Mouse (Mus musculus): Measurements from ENCODE around the gene Ncoa6. TPM values are rescaled to one million over a fixed set of nuclear protein-coding genes. Genes with fewer than 3 reads are reported as not detected.
A peak's percentile ranks its signal among the peaks of the same experiment; 100 is the strongest.

The Ncoa6 gene
- polyA plus RNA-seq (2011; ENCODE audit: insufficient read depth, insufficient read length, low read depth, missing spikeins): 26.4 and 31.0 TPM in 2 replicates

GRCm38 (mm10) chr2:155473570-155474088, at the start of gene Ncoa6:
Gene Ncoa6, minus strand, starts transcription at chr2:155473894.
- Histone ChIP-seq H3K9ac (ENCODE audit: low read depth, poor library complexity, severe bottlenecking) (peak within 1 kb of the TSS; percentile 96), H3K27me3 (ENCODE audit: control insufficient read depth, insufficient read depth, low read length, poor library complexity, severe bottlenecking) (no peaks in the 10 kb centered on the region), H3K36me3 (ENCODE audit: control insufficient read depth, insufficient read depth, low read length, poor library complexity, severe bottlenecking) (no peaks in the 10 kb centered on the region), H3K4me1 (ENCODE audit: control insufficient read depth, insufficient read depth, low read length) (no peaks in the 10 kb centered on the region), H3K9me3 (replicated peaks; ENCODE audit: control insufficient read depth, insufficient read depth, low read length, poor library complexity, severe bottlenecking) (no peaks in the 10 kb centered on the region), H3K4me3 (ENCODE audit: low read depth, low read length) (peak within 1 kb of the TSS; percentile 74), H3K27ac (ENCODE audit: insufficient read depth, low read length) (no peak within 1 kb of the TSS)
- TF ChIP-seq POLR2A (IDR thresholded peaks at IDR 0.05; ENCODE audit: insufficient read depth, low read length) (no peak), CTCF (IDR thresholded peaks at IDR 0.05; ENCODE audit: low read depth, low read length) (no peak), EP300 (IDR thresholded peaks at IDR 0.05; ENCODE audit: insufficient read depth, low read depth, low read length) (no peak)

GRCm38 (mm10) chr2:155518531-155519270, 45.0 kb upstream of the Ncoa6 start:
- TF ChIP-seq CTCF (IDR thresholded peaks at IDR 0.05; ENCODE audit: low read depth, low read length) (no peak), POLR2A (IDR thresholded peaks at IDR 0.05; ENCODE audit: insufficient read depth, low read length) (no peak), EP300 (IDR thresholded peaks at IDR 0.05; ENCODE audit: insufficient read depth, low read depth, low read length) (no peak)
- Histone ChIP-seq H3K36me3 (ENCODE audit: control insufficient read depth, insufficient read depth, low read length, poor library complexity, severe bottlenecking) (no peaks in the 10 kb centered on the region), H3K27ac (ENCODE audit: insufficient read depth, low read length) (no peak overlapping the region), H3K9ac (ENCODE audit: low read depth, poor library complexity, severe bottlenecking) (peak overlapping the region; percentile 8; the same call in 1 of the 2 replicates), H3K9me3 (replicated peaks; ENCODE audit: control insufficient read depth, insufficient read depth, low read length, poor library complexity, severe bottlenecking) (no peaks in the 10 kb centered on the region), H3K27me3 (ENCODE audit: control insufficient read depth, insufficient read depth, low read length, poor library complexity, severe bottlenecking) (no peaks in the 10 kb centered on the region), H3K4me3 (ENCODE audit: low read depth, low read length) (peak overlapping the region; percentile 73), H3K4me1 (ENCODE audit: control insufficient read depth, insufficient read depth, low read length) (no peaks in the 10 kb centered on the region)

GRCm38 (mm10) chr2:155517455-155518423, 44.0 kb upstream of the Ncoa6 start, which contains the start of the genes Acss2 and Ggt7:
Gene Acss2, plus strand, starts transcription at chr2:155517948.
Gene Ggt7, minus strand, starts transcription at chr2:155518237.
- Histone ChIP-seq H3K4me3 (ENCODE audit: low read depth, low read length) (peak within 1 kb of the TSS; percentile 73), H3K27ac (ENCODE audit: insufficient read depth, low read length) (no peak within 1 kb of the TSS), H3K4me1 (ENCODE audit: control insufficient read depth, insufficient read depth, low read length) (no peaks in the 10 kb centered on the region), H3K27me3 (ENCODE audit: control insufficient read depth, insufficient read depth, low read length, poor library complexity, severe bottlenecking) (no peaks in the 10 kb centered on the region), H3K9ac (ENCODE audit: low read depth, poor library complexity, severe bottlenecking) (peak within 1 kb of the TSS; percentile 8; the same call in 1 of the 2 replicates), H3K36me3 (ENCODE audit: control insufficient read depth, insufficient read depth, low read length, poor library complexity, severe bottlenecking) (no peaks in the 10 kb centered on the region), H3K9me3 (replicated peaks; ENCODE audit: control insufficient read depth, insufficient read depth, low read length, poor library complexity, severe bottlenecking) (no peaks in the 10 kb centered on the region)
- TF ChIP-seq CTCF (IDR thresholded peaks at IDR 0.05; ENCODE audit: low read depth, low read length) (peak; percentile 70), POLR2A (IDR thresholded peaks at IDR 0.05; ENCODE audit: insufficient read depth, low read length) (no peak)

GRCm38 (mm10) chr2:155515941-155516340, 42.2 kb upstream of the Ncoa6 start:
- no peaks in the 10 kb centered on the region for H3K4me1 ChIP-seq (ENCODE audit: control insufficient read depth, insufficient read depth, low read length)
- H3K9ac ChIP-seq (ENCODE audit: low read depth, poor library complexity, severe bottlenecking): no peak overlapping the region
- no peaks in the 10 kb centered on the region for H3K9me3 ChIP-seq (replicated peaks; ENCODE audit: control insufficient read depth, insufficient read depth, low read length, poor library complexity, severe bottlenecking)
- TF ChIP-seq POLR2A (IDR thresholded peaks at IDR 0.05; ENCODE audit: insufficient read depth, low read length): no peak
- TF ChIP-seq CTCF (IDR thresholded peaks at IDR 0.05; ENCODE audit: low read depth, low read length): peak; percentile 42
- H3K27me3 ChIP-seq (ENCODE audit: control insufficient read depth, insufficient read depth, low read length, poor library complexity, severe bottlenecking): no peaks in the 10 kb centered on the region
- no peaks in the 10 kb centered on the region for H3K36me3 ChIP-seq (ENCODE audit: control insufficient read depth, insufficient read depth, low read length, poor library complexity, severe bottlenecking)
- H3K27ac ChIP-seq (ENCODE audit: insufficient read depth, low read length): no peak overlapping the region
- no peak overlapping the region for H3K4me3 ChIP-seq (ENCODE audit: low read depth, low read length)

GRCm38 (mm10) chr2:155514666-155515065, 41.0 kb upstream of the Ncoa6 start:
- Histone ChIP-seq H3K4me3 (ENCODE audit: low read depth, low read length) (peak overlapping the region; percentile 16; the same call in 1 of the 2 replicates), H3K27ac (ENCODE audit: insufficient read depth, low read length) (no peak overlapping the region)
- TF ChIP-seq EP300 (IDR thresholded peaks at IDR 0.05; ENCODE audit: insufficient read depth, low read depth, low read length) (no peak), CTCF (IDR thresholded peaks at IDR 0.05; ENCODE audit: low read depth, low read length) (peak; percentile 39)

More at GRCm38 (mm10) chr2:155514666-155515065, 41.0 kb upstream of the Ncoa6 start:
- H3K27me3 ChIP-seq (ENCODE audit: control insufficient read depth, insufficient read depth, low read length, poor library complexity, severe bottlenecking): no peaks in the 10 kb centered on the region
- H3K9me3 ChIP-seq (replicated peaks; ENCODE audit: control insufficient read depth, insufficient read depth, low read length, poor library complexity, severe bottlenecking): no peaks in the 10 kb centered on the region
- H3K36me3 ChIP-seq (ENCODE audit: control insufficient read depth, insufficient read depth, low read length, poor library complexity, severe bottlenecking): no peaks in the 10 kb centered on the region
- H3K4me1 ChIP-seq (ENCODE audit: control insufficient read depth, insufficient read depth, low read length): no peaks in the 10 kb centered on the region
- 0 out of 2 replicates have a peak overlapping the region, but pooled peaks have one; percentile 14 for H3K9ac ChIP-seq (ENCODE audit: low read depth, poor library complexity, severe bottlenecking)

Measured in ES-Bruce4 (cell line).